Mouse (Mus musculus): ENCODE data around the gene 9330182L06Rik. TPM values are rescaled to one million over a fixed set of nuclear protein-coding genes. Genes with fewer than 3 reads are reported as not detected.

Gene 9330182L06Rik
- polyA plus RNA-seq, 1 experiment from 2014 or later, result 0.26 TPM

DNA sequence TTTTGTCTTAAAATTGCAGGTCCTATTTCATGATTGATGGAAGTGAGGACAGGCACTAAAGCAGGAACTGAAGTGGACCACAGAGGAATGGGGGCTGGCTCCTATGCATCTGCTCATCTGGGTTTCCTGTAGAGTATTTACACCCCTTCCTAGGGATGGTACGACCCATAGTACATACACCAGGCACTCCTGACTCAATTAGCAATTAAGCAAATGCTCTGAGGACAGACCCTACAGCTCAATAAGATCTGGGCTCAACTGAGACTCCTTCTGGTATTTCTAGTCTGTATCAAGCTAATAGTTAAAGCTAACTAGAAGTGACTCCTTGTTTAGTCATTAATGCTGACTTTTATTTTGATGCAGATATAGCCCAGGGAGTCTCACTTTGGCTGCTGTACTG is 60.9 kb downstream of the 9330182L06Rik start:
- no peaks in the 10 kb centered on the region for H3K4me1 ChIP-seq (ENCODE audit: control insufficient read depth, low read depth, low read length)
- H3K9ac ChIP-seq (ENCODE audit: low read depth, low read length), result no peak overlapping the region
- no peak for ATAC-seq (ENCODE audit: low read depth)
- no peaks in the 10 kb centered on the region for H3K9me3 ChIP-seq (replicated peaks; ENCODE audit: control insufficient read depth, low read length)
- no peaks in the 10 kb centered on the region for H3K27me3 ChIP-seq (ENCODE audit: control insufficient read depth, insufficient read depth, low read depth, low read length)
- no peak overlapping the region for H3K4me2 ChIP-seq (ENCODE audit: low read depth, low read length)
- no peak overlapping the region for H3K4me3 ChIP-seq (ENCODE audit: low read depth, low read length)
- 35% methylated on average over 1 of the region's 1 CpGs for WGBS (ENCODE audit: insufficient replicate concordance)
- H3K36me3 ChIP-seq (ENCODE audit: control insufficient read depth, insufficient read depth), result no peaks in the 10 kb centered on the region
- H3K27ac ChIP-seq (ENCODE audit: low read length), result no peak overlapping the region

DNA sequence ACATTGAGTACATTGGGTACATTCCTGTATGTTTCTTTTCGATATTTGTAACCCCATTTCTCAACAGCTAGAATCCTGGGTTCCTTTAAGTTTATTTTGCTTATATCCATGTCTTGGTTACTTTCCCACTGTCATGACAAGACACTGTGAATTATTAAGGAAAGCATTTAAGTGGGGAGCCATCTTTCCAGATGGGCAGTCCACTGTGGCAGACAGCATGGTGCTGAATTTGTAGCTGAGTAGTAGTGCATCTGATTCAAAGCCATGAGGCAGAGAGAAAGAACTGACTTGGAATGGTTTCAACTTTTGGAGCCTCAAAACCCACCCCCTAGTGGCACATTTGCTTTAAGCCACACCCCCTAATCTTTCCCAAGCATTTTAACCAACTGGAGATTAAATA is 61.6 kb downstream of the 9330182L06Rik start:
- H3K27ac ChIP-seq (ENCODE audit: low read length), result no peak overlapping the region
- 54% methylated on average over 1 of the region's 1 CpGs for WGBS (ENCODE audit: insufficient replicate concordance)
- no peaks in the 10 kb centered on the region for H3K9me3 ChIP-seq (replicated peaks; ENCODE audit: control insufficient read depth, low read length)
- no peaks in the 10 kb centered on the region for H3K27me3 ChIP-seq (ENCODE audit: control insufficient read depth, insufficient read depth, low read depth, low read length)
- H3K4me1 ChIP-seq (ENCODE audit: control insufficient read depth, low read depth, low read length), result no peaks in the 10 kb centered on the region
- no peak for ATAC-seq (ENCODE audit: low read depth)
- H3K36me3 ChIP-seq (ENCODE audit: control insufficient read depth, insufficient read depth), result no peaks in the 10 kb centered on the region
- no peak overlapping the region for H3K9ac ChIP-seq (ENCODE audit: low read depth, low read length)
- H3K4me3 ChIP-seq (ENCODE audit: low read depth, low read length), result no peak overlapping the region
- no peak overlapping the region for H3K4me2 ChIP-seq (ENCODE audit: low read depth, low read length)

DNA sequence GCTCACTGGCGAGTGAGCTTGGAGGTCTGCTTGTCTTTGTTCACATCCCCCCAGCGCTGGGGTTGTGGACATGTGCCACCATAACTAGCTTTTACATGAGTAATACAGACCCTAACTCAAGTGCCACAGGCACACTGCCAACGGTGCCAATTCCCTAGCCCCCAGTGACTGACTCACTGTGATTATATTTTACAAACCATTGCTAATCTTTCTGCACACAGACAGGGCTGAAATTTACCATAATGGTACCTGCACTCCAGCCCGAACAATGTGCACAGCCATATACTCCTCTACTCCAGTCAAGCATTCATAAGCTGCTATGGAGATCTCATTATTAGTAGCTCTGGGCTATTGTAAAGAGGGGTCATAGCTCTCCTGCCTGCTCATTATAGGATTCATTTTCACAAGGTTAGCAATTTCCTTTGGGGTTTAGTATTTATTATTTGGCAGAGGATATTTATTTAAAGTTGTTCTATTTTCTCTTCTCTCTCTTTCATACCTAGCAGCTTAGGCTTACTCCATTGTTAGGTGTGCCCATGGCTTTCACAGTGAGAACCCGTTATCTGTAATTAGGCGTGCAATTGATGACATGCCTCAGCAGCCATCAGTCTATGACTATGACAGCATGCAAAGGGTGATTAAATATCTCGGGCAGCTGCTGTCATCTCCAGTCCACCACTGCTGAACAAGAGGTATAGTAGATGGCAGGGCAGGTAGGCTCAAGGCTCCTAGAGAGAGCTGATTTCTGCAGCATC is 73.0 kb downstream of the 9330182L06Rik start:
- ATAC-seq (ENCODE audit: low read depth), result no peak

DNA sequence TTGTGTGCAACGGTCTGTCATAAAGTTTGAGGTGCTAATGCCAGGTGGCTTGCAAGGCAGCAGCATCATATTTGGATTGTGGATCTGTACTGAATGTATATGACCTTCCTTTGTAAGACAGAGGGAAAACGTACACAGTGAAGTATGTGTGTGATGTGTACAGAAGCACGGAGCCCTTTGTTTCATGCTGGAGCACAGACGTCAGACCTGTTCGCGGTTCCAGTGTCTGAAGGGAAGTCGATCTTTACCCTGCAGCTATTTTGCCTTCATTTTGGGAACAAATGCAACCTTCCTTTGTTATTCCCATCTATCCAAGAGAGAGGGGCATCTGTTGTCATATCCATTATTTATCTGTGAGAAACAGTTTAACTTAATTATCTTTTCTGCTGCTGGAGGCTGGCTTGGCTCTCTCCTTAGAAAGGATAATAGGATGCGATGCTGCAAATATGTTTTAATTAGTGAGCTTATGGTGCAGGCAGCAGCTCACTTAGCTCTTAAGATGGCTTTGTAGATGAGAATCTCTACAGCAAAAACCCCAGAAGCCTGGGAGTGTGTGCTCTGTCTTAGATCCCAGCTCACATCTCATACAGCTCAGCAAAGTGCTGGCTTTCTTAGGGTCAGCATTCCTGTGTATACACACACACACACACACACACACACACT is 73.7 kb downstream of the 9330182L06Rik start:
- H3K9me3 ChIP-seq (replicated peaks; ENCODE audit: control insufficient read depth, low read length), result no peaks in the 10 kb centered on the region
- no peak overlapping the region for H3K4me2 ChIP-seq (ENCODE audit: low read depth, low read length)
- no peak overlapping the region for H3K4me3 ChIP-seq (ENCODE audit: low read depth, low read length)
- no peaks in the 10 kb centered on the region for H3K27me3 ChIP-seq (ENCODE audit: control insufficient read depth, insufficient read depth, low read depth, low read length)
- H3K27ac ChIP-seq (ENCODE audit: low read length), result no peak overlapping the region
- H3K36me3 ChIP-seq (ENCODE audit: control insufficient read depth, insufficient read depth), result no peaks in the 10 kb centered on the region
- ATAC-seq (ENCODE audit: low read depth), result no peak
- no peaks in the 10 kb centered on the region for H3K4me1 ChIP-seq (ENCODE audit: control insufficient read depth, low read depth, low read length)
- H3K9ac ChIP-seq (ENCODE audit: low read depth, low read length), result no peak overlapping the region
- 74% methylated on average over 8 of the region's 8 CpGs for WGBS (ENCODE audit: insufficient replicate concordance)

More for the DNA sequence above, 73.0 kb downstream of the 9330182L06Rik start:
- H3K27me3 ChIP-seq (ENCODE audit: control insufficient read depth, insufficient read depth, low read depth, low read length), result no peaks in the 10 kb centered on the region
- no peaks in the 10 kb centered on the region for H3K9me3 ChIP-seq (replicated peaks; ENCODE audit: control insufficient read depth, low read length)
- H3K4me3 ChIP-seq (ENCODE audit: low read depth, low read length), result no peak overlapping the region
- H3K9ac ChIP-seq (ENCODE audit: low read depth, low read length), result no peak overlapping the region
- H3K4me1 ChIP-seq (ENCODE audit: control insufficient read depth, low read depth, low read length), result no peaks in the 10 kb centered on the region
- H3K27ac ChIP-seq (ENCODE audit: low read length), result no peak overlapping the region
- no peak overlapping the region for H3K4me2 ChIP-seq (ENCODE audit: low read depth, low read length)
- WGBS (ENCODE audit: insufficient replicate concordance), result 63% methylated on average over 7 of the region's 7 CpGs
- no peaks in the 10 kb centered on the region for H3K36me3 ChIP-seq (ENCODE audit: control insufficient read depth, insufficient read depth)

DNA sequence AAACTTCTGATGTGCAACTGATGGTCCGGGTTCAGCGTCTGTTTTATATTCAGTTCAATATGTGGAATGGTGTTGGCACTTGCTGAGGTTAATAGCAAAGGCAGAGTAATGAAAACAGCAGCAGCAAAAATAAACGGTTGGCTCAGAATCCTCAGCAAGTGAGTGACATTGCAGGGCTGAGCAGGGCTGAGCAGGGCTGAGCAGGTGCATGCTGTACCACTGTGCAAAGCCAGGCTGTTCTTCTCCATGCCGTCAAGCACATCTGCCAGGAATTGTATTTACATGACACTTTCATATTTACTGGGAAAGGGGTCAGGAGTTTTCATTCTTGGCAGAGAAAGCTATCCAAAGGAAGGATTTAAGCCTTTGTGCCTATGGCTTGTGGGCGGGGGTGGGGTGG is 78.7 kb downstream of the 9330182L06Rik start:
- 69% methylated on average over 5 of the region's 5 CpGs for WGBS (ENCODE audit: insufficient replicate concordance)
- Histone ChIP-seq H3K36me3 (ENCODE audit: control insufficient read depth, insufficient read depth) (no peaks in the 10 kb centered on the region), H3K9ac (ENCODE audit: low read depth, low read length) (no peak overlapping the region), H3K27me3 (ENCODE audit: control insufficient read depth, insufficient read depth, low read depth, low read length) (no peaks in the 10 kb centered on the region), H3K27ac (ENCODE audit: low read length) (no peak overlapping the region), H3K4me3 (ENCODE audit: low read depth, low read length) (no peak overlapping the region), H3K4me1 (ENCODE audit: control insufficient read depth, low read depth, low read length) (no peaks in the 10 kb centered on the region), H3K9me3 (replicated peaks; ENCODE audit: control insufficient read depth, low read length) (no peaks in the 10 kb centered on the region), H3K4me2 (ENCODE audit: low read depth, low read length) (no peak overlapping the region)
- ATAC-seq (ENCODE audit: low read depth), result no peak

DNA sequence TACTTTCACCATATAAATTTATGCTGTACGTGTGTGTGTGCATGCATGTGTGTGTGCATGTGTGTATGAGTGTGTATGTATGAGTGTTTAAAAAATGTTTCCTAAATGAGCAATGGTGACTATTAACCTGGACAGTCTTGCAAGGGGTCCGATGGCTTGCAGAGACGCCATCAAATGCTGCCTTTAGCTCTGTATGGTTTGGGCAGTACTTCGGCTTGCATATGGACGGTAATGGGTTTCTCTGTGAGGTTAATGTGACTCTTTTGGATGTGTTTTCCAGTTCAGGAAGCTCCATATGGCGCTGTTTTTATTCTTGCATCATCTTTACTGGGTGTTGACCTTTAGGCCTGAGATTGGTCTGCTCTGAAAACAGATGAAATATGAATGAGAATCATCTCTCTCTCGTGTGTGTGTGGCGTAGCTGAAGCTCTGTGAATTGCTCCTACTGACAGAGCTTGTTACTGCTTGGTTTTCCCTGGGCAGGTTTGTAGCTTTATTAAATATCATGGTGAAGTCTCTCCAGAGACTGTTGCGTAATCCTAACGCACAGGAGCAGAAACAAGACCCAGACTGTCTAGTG is 79.2 kb downstream of the 9330182L06Rik start:
- Histone ChIP-seq H3K9me3 (replicated peaks; ENCODE audit: control insufficient read depth, low read length) (no peaks in the 10 kb centered on the region), H3K27ac (ENCODE audit: low read length) (no peak overlapping the region), H3K36me3 (ENCODE audit: control insufficient read depth, insufficient read depth) (no peaks in the 10 kb centered on the region), H3K4me3 (ENCODE audit: low read depth, low read length) (no peak overlapping the region), H3K4me1 (ENCODE audit: control insufficient read depth, low read depth, low read length) (no peaks in the 10 kb centered on the region), H3K9ac (ENCODE audit: low read depth, low read length) (no peak overlapping the region), H3K4me2 (ENCODE audit: low read depth, low read length) (no peak overlapping the region), H3K27me3 (ENCODE audit: control insufficient read depth, insufficient read depth, low read depth, low read length) (no peaks in the 10 kb centered on the region)
- no peak for ATAC-seq (ENCODE audit: low read depth)
- 65% methylated on average over 10 of the region's 10 CpGs for WGBS (ENCODE audit: insufficient replicate concordance)

DNA sequence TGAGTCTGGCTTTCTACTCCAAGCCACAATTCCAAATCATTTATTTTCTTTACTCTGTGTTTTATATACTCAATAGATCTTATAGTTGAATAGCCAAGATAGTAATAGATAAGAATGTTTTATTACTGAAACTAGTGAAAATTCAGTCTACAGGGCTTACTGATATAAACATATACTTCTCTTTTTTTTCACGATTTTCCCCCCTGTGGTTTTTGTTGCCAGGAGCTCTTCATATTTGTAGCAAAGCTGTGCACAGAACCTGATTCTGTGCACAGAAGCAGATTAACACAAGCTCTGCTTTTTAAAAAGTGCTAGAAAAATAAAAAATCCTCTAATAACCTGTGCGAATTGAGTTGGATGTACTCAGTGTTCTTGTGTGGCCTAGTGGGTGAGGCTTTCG is 79.7 kb downstream of the 9330182L06Rik start:
- H3K27me3 ChIP-seq (ENCODE audit: control insufficient read depth, insufficient read depth, low read depth, low read length), result no peaks in the 10 kb centered on the region
- WGBS (ENCODE audit: insufficient replicate concordance), result 64% methylated on average over 3 of the region's 3 CpGs
- H3K36me3 ChIP-seq (ENCODE audit: control insufficient read depth, insufficient read depth), result no peaks in the 10 kb centered on the region
- H3K4me2 ChIP-seq (ENCODE audit: low read depth, low read length), result no peak overlapping the region
- no peaks in the 10 kb centered on the region for H3K9me3 ChIP-seq (replicated peaks; ENCODE audit: control insufficient read depth, low read length)
- H3K4me1 ChIP-seq (ENCODE audit: control insufficient read depth, low read depth, low read length), result no peaks in the 10 kb centered on the region
- H3K27ac ChIP-seq (ENCODE audit: low read length), result no peak overlapping the region
- no peak overlapping the region for H3K4me3 ChIP-seq (ENCODE audit: low read depth, low read length)
- no peak overlapping the region for H3K9ac ChIP-seq (ENCODE audit: low read depth, low read length)
- ATAC-seq (ENCODE audit: low read depth), result no peak

DNA sequence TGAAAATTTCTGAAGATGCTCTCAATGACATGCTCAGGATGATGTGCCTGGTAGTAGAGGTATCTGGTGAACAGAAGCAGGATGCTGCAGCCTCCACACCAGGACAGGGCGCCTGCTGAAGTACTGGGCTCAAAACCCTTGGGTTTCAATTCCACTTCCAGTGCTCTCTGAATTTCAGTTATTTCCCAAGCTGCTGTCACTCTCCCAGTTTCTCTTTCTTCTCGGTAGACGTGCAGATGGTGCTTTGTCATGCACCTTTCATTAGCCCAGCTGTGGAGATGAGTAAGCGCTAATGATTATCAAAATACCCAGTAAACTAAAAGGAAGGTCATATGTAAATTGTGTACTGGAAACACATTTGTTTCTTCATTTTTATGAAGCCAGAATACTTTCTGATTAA is 80.6 kb downstream of the 9330182L06Rik start:
- 50% methylated on average over 4 of the region's 4 CpGs for WGBS (ENCODE audit: insufficient replicate concordance)
- Histone ChIP-seq H3K27me3 (ENCODE audit: control insufficient read depth, insufficient read depth, low read depth, low read length) (no peaks in the 10 kb centered on the region), H3K36me3 (ENCODE audit: control insufficient read depth, insufficient read depth) (no peaks in the 10 kb centered on the region), H3K9me3 (replicated peaks; ENCODE audit: control insufficient read depth, low read length) (no peaks in the 10 kb centered on the region), H3K4me1 (ENCODE audit: control insufficient read depth, low read depth, low read length) (no peaks in the 10 kb centered on the region), H3K4me2 (ENCODE audit: low read depth, low read length) (no peak overlapping the region), H3K4me3 (ENCODE audit: low read depth, low read length) (no peak overlapping the region), H3K9ac (ENCODE audit: low read depth, low read length) (no peak overlapping the region), H3K27ac (ENCODE audit: low read length) (no peak overlapping the region)
- no peak for ATAC-seq (ENCODE audit: low read depth)

DNA sequence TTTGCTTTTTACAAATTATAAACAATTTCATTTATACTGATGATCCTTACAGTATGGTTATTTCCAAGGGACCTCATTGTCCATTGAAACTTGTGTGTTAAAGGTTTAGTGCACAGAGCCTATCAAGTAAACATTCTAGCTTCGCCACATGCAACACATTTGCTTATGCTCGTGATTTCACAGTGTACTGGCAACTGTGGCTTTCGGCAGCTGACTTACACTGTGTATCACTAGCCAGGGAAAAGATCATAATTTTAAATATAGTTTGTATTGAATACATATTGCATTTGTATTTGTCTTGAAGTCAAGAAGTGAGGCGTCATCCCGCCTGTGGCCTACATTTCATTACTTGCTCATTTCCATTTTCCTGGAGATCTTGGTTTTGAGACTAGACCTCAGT is 86.2 kb downstream of the 9330182L06Rik start:
- H3K4me2 ChIP-seq (ENCODE audit: low read depth, low read length), result no peak overlapping the region
- no peaks in the 10 kb centered on the region for H3K27me3 ChIP-seq (ENCODE audit: control insufficient read depth, insufficient read depth, low read depth, low read length)
- ATAC-seq (ENCODE audit: low read depth), result no peak
- no peak overlapping the region for H3K4me3 ChIP-seq (ENCODE audit: low read depth, low read length)
- no peaks in the 10 kb centered on the region for H3K4me1 ChIP-seq (ENCODE audit: control insufficient read depth, low read depth, low read length)
- no peaks in the 10 kb centered on the region for H3K36me3 ChIP-seq (ENCODE audit: control insufficient read depth, insufficient read depth)
- WGBS (ENCODE audit: insufficient replicate concordance), result 66% methylated on average over 5 of the region's 5 CpGs
- no peak overlapping the region for H3K9ac ChIP-seq (ENCODE audit: low read depth, low read length)
- no peaks in the 10 kb centered on the region for H3K9me3 ChIP-seq (replicated peaks; ENCODE audit: control insufficient read depth, low read length)
- H3K27ac ChIP-seq (ENCODE audit: low read length), result no peak overlapping the region

Measured in liver, embryonic 16.5 days (tissue).